Comparison of ENCODE assay signal across 8 mouse cellular contexts in the genomic region with DNA sequence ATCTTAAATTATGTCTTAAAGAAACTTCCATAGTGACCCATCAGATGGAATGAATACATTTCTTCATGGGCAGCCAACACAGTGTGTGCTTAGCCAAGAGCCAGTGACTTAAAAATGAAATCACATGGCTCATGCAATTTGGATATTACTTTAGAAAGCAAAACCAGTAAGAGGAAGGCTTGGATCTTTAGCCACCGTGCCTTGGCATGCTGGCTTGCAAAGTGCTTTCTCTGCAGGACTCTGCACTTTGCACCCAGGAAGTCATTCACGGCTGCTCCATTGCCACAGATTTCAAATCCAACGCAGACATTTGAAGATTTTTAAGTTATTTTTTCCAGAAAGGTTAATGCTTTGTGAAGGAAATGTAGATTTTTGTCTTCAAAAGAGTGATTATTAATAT. TPM values are rescaled to one million over a fixed set of nuclear protein-coding genes. Genes with fewer than 3 reads are reported as not detected.
DNase-seq lines count a peak whose midpoint lies in the region; ATAC-seq lines count a peak whose summit lies in the region.
"Had no signal": no experiment of that assay in that cellular context is flagged by ENCODE, and none has a peak within 500 bp of the region (broad histone marks: within the 10 kb centered on the region; RNA-seq: fewer than 3 reads in every experiment).

No protein-coding gene starts in this region.

- H3K9me3 ChIP-seq in embryonic facial prominence, embryonic 15.5 days (replicated peaks): no peaks in the 10 kb centered on the region
- H3K9me3 ChIP-seq in midbrain, embryonic 15.5 days: no peaks in the 10 kb centered on the region

- H3K4me2 ChIP-seq in embryonic facial prominence, embryonic 15.5 days (replicated peaks): peak overlapping the region; percentile 4; the same call in 1 of the 2 replicates
- peak overlapping the region; percentile 18; the same call in 1 of the 2 replicates for H3K4me2 ChIP-seq in midbrain, embryonic 15.5 days

- DNase-seq in kidney, adult 11 months: peak; percentile 58
- no peak for DNase-seq in kidney, postnatal 4 days
- peak; percentile 63 for DNase-seq in kidney, adult 8-10 months
- no peak for DNase-seq in spleen, postnatal 14 days (ENCODE audit: low spot score in 2 of 2)
- no peak for DNase-seq in left cerebral cortex, postnatal 14 days (ENCODE audit: low spot score in 2 of 2)

- intact Hi-C loops in left cerebral cortex, postnatal 14 days (cut with DNase I): no loop called here

- no peak overlapping the region for H3K9ac ChIP-seq in embryonic facial prominence, embryonic 15.5 days
- H3K9ac ChIP-seq in midbrain, embryonic 15.5 days: no peak overlapping the region

- no peaks in the 10 kb centered on the region for H3K27me3 ChIP-seq in embryonic facial prominence, embryonic 15.5 days
- no peaks in the 10 kb centered on the region for H3K27me3 ChIP-seq in midbrain, embryonic 15.5 days (replicated peaks)

- H3K36me3 ChIP-seq in embryonic facial prominence, embryonic 15.5 days: peaks cover 9% of the 10 kb centered on the region
- H3K36me3 ChIP-seq in midbrain, embryonic 15.5 days (replicated peaks): no peaks in the 10 kb centered on the region

- peaks cover 42% of the 10 kb centered on the region for H3K4me1 ChIP-seq in embryonic facial prominence, embryonic 15.5 days
- peaks cover 46% of the 10 kb centered on the region for H3K4me1 ChIP-seq in midbrain, embryonic 15.5 days

- no peak for ATAC-seq in embryonic facial prominence, embryonic 15.5 days (ENCODE audit: insufficient number of reproducible peaks, low FRiP score, low TSS enrichment, low read depth)
- ATAC-seq in midbrain, embryonic 15.5 days (replicated peaks): no peak

- H3K4me3 ChIP-seq in embryonic facial prominence, embryonic 15.5 days (replicated peaks): no peak overlapping the region
- no peak overlapping the region for H3K4me3 ChIP-seq in midbrain, embryonic 15.5 days
- H3K4me3 ChIP-seq: myocyte had no signal

- WGBS in embryonic facial prominence, embryonic 15.5 days: 60% methylated on average over 3 of the region's 3 CpGs
- 69% methylated on average over 3 of the region's 3 CpGs for WGBS in midbrain, embryonic 15.5 days

- no peak overlapping the region for H3K27ac ChIP-seq in embryonic facial prominence, embryonic 15.5 days (replicated peaks)
- H3K27ac ChIP-seq in midbrain, embryonic 15.5 days: no peak overlapping the region

RNA-seq across cellular contexts. Expression of gene Slc30a1, which starts 4.1 kb away (rescaled TPM):
- 4.0 and 4.6 TPM in 2 replicates for polyA plus RNA-seq in embryonic facial prominence, embryonic 15.5 days (2015; fragmentation: Nextera tagmentation; extraction: Ambion mirVana)
- 3.7 and 4.3 TPM in 2 replicates for polyA plus RNA-seq in midbrain, embryonic 15.5 days (2015; fragmentation: Nextera tagmentation; extraction: Ambion mirVana)
- 10 to 100 TPM; 33.4 to 36.2 TPM for total RNA-seq in left cerebral cortex, postnatal 14 days (2021)

Comparison
In these comparisons a context has a peak if more than half of its experiments do, and no peak if none do; other contexts are left out.
1. DNase-seq: peak in kidney, adult 11 months (single experiment) and kidney, adult 8-10 months (2 of 2); none in kidney, postnatal 4 days (0 of 2), spleen, postnatal 14 days (0 of 2) and left cerebral cortex, postnatal 14 days (0 of 2).